Mouse (Mus musculus) myocyte (in vitro differentiated cells): ENCODE measurements around the gene Pcid2. TPM values are rescaled to one million over a fixed set of nuclear protein-coding genes. Genes with fewer than 3 reads are reported as not detected.

Experiments
- H3K27me3 ChIP-seq: one replicate; pipeline ENCODE4 v1.6.1; 2011; ENCODE audit not compliant: control insufficient read depth, insufficient read depth, insufficient read length
- H3K36me3 ChIP-seq: one replicate; pipeline ENCODE4 v1.6.1; 2011; ENCODE audit not compliant: control insufficient read depth, insufficient read depth
- H3K4me2 ChIP-seq: one replicate; pipeline ENCODE4 v1.6.1; 2011; ENCODE audit warnings: low read depth, control low read depth
- H3K4me3 ChIP-seq: one replicate; pipeline ENCODE4 v1.5.1; 2011; ENCODE audit warnings: mild to moderate bottlenecking, control low read depth, moderate library complexity
- H3K79me2 ChIP-seq: one replicate; pipeline ENCODE4 v1.6.1; 2011; ENCODE audit not compliant: control insufficient read depth, insufficient read depth
- H3ac ChIP-seq: one replicate; pipeline ENCODE4 v1.6.1; 2011; ENCODE audit not compliant: control insufficient read depth, insufficient read length
- CEBPB ChIP-seq: IDR thresholded peaks from 2 replicates; pipeline ENCODE4 v1.6.1; 2011; ENCODE audit warnings: mild to moderate bottlenecking, moderate library complexity; ENCODE audit not compliant: poor library complexity, insufficient read depth, severe bottlenecking
- E2F4 ChIP-seq: IDR thresholded peaks from one replicate; pipeline ENCODE4 v1.6.1; 2011; ENCODE audit warnings: mild to moderate bottlenecking, control low read depth, moderate library complexity; ENCODE audit not compliant: insufficient read depth
- MAX ChIP-seq: IDR thresholded peaks from one replicate; pipeline ENCODE4 v1.6.1; 2011; ENCODE audit warnings: low read depth, mild to moderate bottlenecking, control low read depth
- MYOD1 ChIP-seq, 3 experiments: IDR thresholded peaks; one replicate each; pipeline ENCODE4 v1.6.1; 2011; ENCODE audit warnings: control low read depth in 2 of 3, low read depth in 2 of 3, mild to moderate bottlenecking in 2 of 3, moderate library complexity in 1 of 3; ENCODE audit not compliant: insufficient read length in 2 of 3, control insufficient read depth in 1 of 3
- MYOG ChIP-seq, 3 experiments: IDR thresholded peaks; one replicate each; pipeline ENCODE4 v1.6.1; 2011; ENCODE audit warnings: control low read depth in 2 of 3, low read depth in 2 of 3, mild to moderate bottlenecking in 2 of 3; ENCODE audit not compliant: insufficient read length in 2 of 3, control insufficient read depth in 1 of 3, insufficient read depth in 1 of 3
- POLR2A ChIP-seq: IDR thresholded peaks from one replicate; pipeline ENCODE4 v1.6.1; 2011; ENCODE audit warnings: low read depth, mild to moderate bottlenecking, control low read depth, moderate library complexity; ENCODE audit not compliant: insufficient read length
- POLR2AphosphoS2 ChIP-seq: IDR thresholded peaks from one replicate; pipeline ENCODE4 v1.6.1; 2011; ENCODE audit warnings: low read depth, control low read depth; ENCODE audit not compliant: insufficient read length
- REST ChIP-seq: IDR thresholded peaks from one replicate; pipeline ENCODE4 v1.6.1; 2011; ENCODE audit warnings: mild to moderate bottlenecking, control low read depth, moderate library complexity; ENCODE audit not compliant: insufficient read depth, insufficient read length
- SRF ChIP-seq: IDR thresholded peaks from one replicate; pipeline ENCODE4 v1.6.1; 2011; ENCODE audit warnings: low read depth; ENCODE audit not compliant: control insufficient read depth, insufficient read length
- TCF12 ChIP-seq: IDR thresholded peaks from one replicate; pipeline ENCODE4 v1.6.1; 2011; ENCODE audit warnings: mild to moderate bottlenecking, control low read depth; ENCODE audit not compliant: poor library complexity, insufficient read depth, severe bottlenecking
- TCF3 ChIP-seq: IDR thresholded peaks from one replicate; pipeline ENCODE4 v1.6.1; 2011; ENCODE audit warnings: low read depth, control low read depth; ENCODE audit not compliant: insufficient read length
- USF1 ChIP-seq: IDR thresholded peaks from one replicate; pipeline ENCODE4 v1.6.1; 2011; ENCODE audit warnings: low read depth, mild to moderate bottlenecking, control low read depth, moderate library complexity
- polyA plus RNA-seq: library from polyadenylated mRNA; unstranded; fragments of >200 nt; fragmentation: generic; extraction: Trizol; gene quantifications from one replicate; pipeline ENCODE4 v1.2.1, GENCODE M21; 2012; ENCODE audit warnings: missing spikeins

Gene Pcid2
- polyA plus RNA-seq, 1 experiment, result 19.5 TPM

- Histone ChIP-seq H3K4me3 (no peak overlapping the region), H3K79me2 (peaks cover 84% of the 10 kb centered on the region), H3K4me2 (no peak overlapping the region), H3ac (no peak overlapping the region), H3K27me3 (no peaks in the 10 kb centered on the region), H3K36me3 (peaks cover 10% of the 10 kb centered on the region)
- TF ChIP-seq E2F4 (no peak), USF1 (no peak), MAX (no peak), TCF3 (no peak), POLR2A (no peak), TCF12 (no peak), REST (no peak), MYOG (IDR thresholded peaks at IDR 0.05; ENCODE audit: control insufficient read depth in 1 of 3, insufficient read depth in 1 of 3, insufficient read length in 2 of 3, low read depth in 2 of 3) (no peak), SRF (no peak), POLR2AphosphoS2 (no peak)
These were observed 6.7 kb upstream of the Pcid2 start for GRCm38 (mm10) chr8:13111917-13112316.

GRCm38 (mm10) chr8:13109416-13109960 lies 4.2 kb upstream of the Pcid2 start:
- H3K27me3 ChIP-seq, result no peaks in the 10 kb centered on the region
- H3K4me2 ChIP-seq, result peak overlapping the region; percentile 39
- no peak overlapping the region for H3K4me3 ChIP-seq
- H3ac ChIP-seq, result no peak overlapping the region
- H3K36me3 ChIP-seq, result peaks cover 5% of the 10 kb centered on the region
- peaks cover 86% of the 10 kb centered on the region for H3K79me2 ChIP-seq
- TF ChIP-seq REST, result no peak
- no peak for TF ChIP-seq E2F4
- TF ChIP-seq TCF3, result no peak
- TF ChIP-seq MYOG (IDR thresholded peaks at IDR 0.05; ENCODE audit: control insufficient read depth in 1 of 3, insufficient read depth in 1 of 3, insufficient read length in 2 of 3, low read depth in 2 of 3), result no peak
- TF ChIP-seq MYOD1 (IDR thresholded peaks at IDR 0.05; ENCODE audit: control insufficient read depth in 1 of 3, insufficient read length in 2 of 3, low read depth in 2 of 3), result no peak
- TF ChIP-seq TCF12, result no peak
- TF ChIP-seq SRF, result no peak
- no peak for TF ChIP-seq POLR2AphosphoS2
- TF ChIP-seq POLR2A, result no peak

- no peak overlapping the region for H3K4me3 ChIP-seq
These were observed 3.7 kb upstream of the Pcid2 start for GRCm38 (mm10) chr8:13108967-13109366.

GRCm38 (mm10) chr8:13107990-13108638 lies 2.9 kb upstream of the Pcid2 start:
- H3K4me3 ChIP-seq, result no peak overlapping the region
- H3K79me2 ChIP-seq, result peaks cover 86% of the 10 kb centered on the region
- peak overlapping the region; percentile 43 for H3K4me2 ChIP-seq
- H3K36me3 ChIP-seq, result no peaks in the 10 kb centered on the region
- no peak overlapping the region for H3ac ChIP-seq
- H3K27me3 ChIP-seq, result no peaks in the 10 kb centered on the region
- peak in 1 of 3 experiments; percentile 5 for TF ChIP-seq MYOG (IDR thresholded peaks at IDR 0.05; ENCODE audit: control insufficient read depth in 1 of 3, insufficient read depth in 1 of 3, insufficient read length in 2 of 3, low read depth in 2 of 3)
- TF ChIP-seq TCF12, result no peak

More at GRCm38 (mm10) chr8:13108967-13109366, 3.7 kb upstream of the Pcid2 start:
- Histone ChIP-seq H3K27me3 (no peaks in the 10 kb centered on the region), H3K79me2 (peaks cover 86% of the 10 kb centered on the region), H3K36me3 (peaks cover 2% of the 10 kb centered on the region), H3ac (no peak overlapping the region), H3K4me2 (peak overlapping the region; percentile 39)
- TF ChIP-seq TCF12 (no peak), MYOD1 (IDR thresholded peaks at IDR 0.05; ENCODE audit: control insufficient read depth in 1 of 3, insufficient read length in 2 of 3, low read depth in 2 of 3) (no peak), USF1 (no peak), CEBPB (no peak), E2F4 (no peak), REST (no peak), POLR2AphosphoS2 (no peak), MYOG (IDR thresholded peaks at IDR 0.05; ENCODE audit: control insufficient read depth in 1 of 3, insufficient read depth in 1 of 3, insufficient read length in 2 of 3, low read depth in 2 of 3) (no peak)

GRCm38 (mm10) chr8:13105908-13106551 lies 771 bp upstream of the Pcid2 start:
- Histone ChIP-seq H3K4me3 (peak overlapping the region; percentile 86), H3K4me2 (peak overlapping the region; percentile 96), H3K79me2 (peaks cover 80% of the 10 kb centered on the region), H3K27me3 (no peaks in the 10 kb centered on the region), H3ac (peak overlapping the region; percentile 72), H3K36me3 (no peaks in the 10 kb centered on the region)
- TF ChIP-seq MYOD1 (IDR thresholded peaks at IDR 0.05; ENCODE audit: control insufficient read depth in 1 of 3, insufficient read length in 2 of 3, low read depth in 2 of 3) (peak in 1 of 3 experiments; percentile 44), TCF12 (no peak)
